ENCODE assay signal across 28 mouse cellular contexts in the genomic region with DNA sequence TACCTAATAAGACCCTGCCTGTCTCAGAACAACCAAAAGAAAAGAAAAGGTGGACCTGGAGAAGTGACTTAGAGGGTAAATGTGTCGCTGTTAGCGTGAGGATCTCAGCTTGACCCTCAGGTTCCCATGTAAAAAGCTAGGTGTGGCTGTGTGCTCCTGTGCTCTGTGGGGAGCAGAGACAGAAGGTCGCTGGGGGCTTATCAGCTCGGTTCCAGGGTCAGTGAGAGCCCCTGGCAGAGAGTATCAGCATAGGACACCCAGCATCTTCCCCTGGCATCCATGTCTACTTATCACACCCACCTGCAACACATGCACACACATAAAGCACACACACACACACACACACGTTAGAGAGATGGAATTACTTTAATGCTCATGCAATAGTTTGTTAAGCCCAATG. TPM values are rescaled to one million over a fixed set of nuclear protein-coding genes. Genes with fewer than 3 reads are reported as not detected.
A peak's percentile ranks its signal among the peaks of the same experiment; 100 is the strongest.
DNase-seq lines count a peak whose midpoint lies in the region; ATAC-seq and TF ChIP-seq lines count a peak whose summit lies in the region.
"Had no signal": no experiment of that assay in that cellular context is flagged by ENCODE, and none has a peak within 500 bp of the region (broad histone marks: within the 10 kb centered on the region; RNA-seq: fewer than 3 reads in every experiment).

No protein-coding gene starts in this region.

- H3K4me2 ChIP-seq in liver, embryonic 14.5 days (ENCODE audit: low read depth): no peak overlapping the region
- H3K4me2 ChIP-seq: embryonic facial prominence, embryonic 15.5 days; limb, embryonic 15.5 days; lung, embryonic 15.5 days; midbrain, embryonic 15.5 days had no signal

- no peaks in the 10 kb centered on the region for H3K9me3 ChIP-seq in liver, embryonic 14.5 days (ENCODE audit: control insufficient read depth, low read length)
- H3K9me3 ChIP-seq: embryonic facial prominence, embryonic 10.5 days; embryonic facial prominence, embryonic 15.5 days; limb, embryonic 10.5 days; limb, embryonic 15.5 days; lung, embryonic 15.5 days; midbrain, embryonic 10.5 days; midbrain, embryonic 15.5 days had no signal

- H3K9ac ChIP-seq in liver, embryonic 14.5 days (replicated peaks): no peak overlapping the region
- H3K9ac ChIP-seq: embryonic facial prominence, embryonic 15.5 days; limb, embryonic 15.5 days; lung, embryonic 15.5 days; midbrain, embryonic 15.5 days had no signal

- H3K36me3 ChIP-seq in liver, embryonic 14.5 days (replicated peaks; ENCODE audit: control insufficient read depth, insufficient read depth, low read depth): no peaks in the 10 kb centered on the region
- H3K36me3 ChIP-seq: embryonic facial prominence, embryonic 10.5 days; embryonic facial prominence, embryonic 15.5 days; limb, embryonic 10.5 days; limb, embryonic 15.5 days; lung, embryonic 15.5 days; midbrain, embryonic 10.5 days; midbrain, embryonic 15.5 days had no signal

- intact Hi-C loops in heart, postnatal 25 days (cut with DNase I): no loop called here

- WGBS in liver, embryonic 14.5 days (ENCODE audit: insufficient replicate concordance): 29% methylated on average over 5 of the region's 5 CpGs

- peak; percentile 64 for DNase-seq in heart, adult 11 months
- no peak for DNase-seq in heart, postnatal 25 days (ENCODE audit: low spot score)
- peak; percentile 11 to 55 for DNase-seq in spleen, postnatal 4 days (ENCODE audit: low spot score in 2 of 2)
- DNase-seq in spleen, adult 18-20 months: no peak
- DNase-seq in liver, embryonic 14.5 days (ENCODE audit: low read depth in 3 of 3, low spot score in 3 of 3): peak in 2 of 3 experiments; percentile 55 to 60
- no peak for DNase-seq in yolk sac, embryonic 10.5 days (ENCODE audit: low spot score)
- no peak for DNase-seq in urinary bladder, postnatal 14 days (ENCODE audit: low spot score)
- DNase-seq: adrenal gland, postnatal 25 days; B cell, adult 2 months; cerebellum, adult 8-10 months; cerebellum, postnatal 25 days; gastrocnemius, postnatal 14 days; heart, adult 2 months; heart, postnatal 14 days; kidney, adult 8-10 months; kidney, postnatal 4 days; layer of hippocampus, postnatal 36 days had no signal

- no peak overlapping the region for H3K27ac ChIP-seq in liver, embryonic 14.5 days
- H3K27ac ChIP-seq: embryonic facial prominence, embryonic 10.5 days; embryonic facial prominence, embryonic 15.5 days; heart, adult 2 months; kidney, postnatal 0 days; limb, embryonic 10.5 days; limb, embryonic 15.5 days; lung, embryonic 15.5 days; midbrain, embryonic 10.5 days; midbrain, embryonic 15.5 days had no signal

- ATAC-seq in liver, embryonic 14.5 days (ENCODE audit: insufficient read depth): peak; percentile 61
- ATAC-seq: forebrain, embryonic 16.5 days; hindbrain, embryonic 16.5 days; intestine, embryonic 16.5 days; midbrain, embryonic 15.5 days had no signal

- TF ChIP-seq CTCF in liver, embryonic 14.5 days (IDR thresholded peaks at IDR 0.05; ENCODE audit: low read depth): no peak

- peak; percentile 56 for TF ChIP-seq EP300 in liver, embryonic 14.5 days (IDR thresholded peaks at IDR 0.05; ENCODE audit: low read depth)

- no peak overlapping the region for H3K4me3 ChIP-seq in liver, embryonic 14.5 days (ENCODE audit: insufficient read depth in 1 of 2, low read depth in 2 of 2, low read length in 2 of 2)
- H3K4me3 ChIP-seq: embryonic facial prominence, embryonic 10.5 days; embryonic facial prominence, embryonic 15.5 days; heart, adult 2 months; limb, embryonic 10.5 days; limb, embryonic 15.5 days; lung, embryonic 15.5 days; midbrain, embryonic 10.5 days; midbrain, embryonic 15.5 days had no signal

- no peaks in the 10 kb centered on the region; the same call in 1 of the 2 replicates for H3K27me3 ChIP-seq in liver, embryonic 14.5 days (ENCODE audit: control insufficient read depth, insufficient read depth, low read length)

- peaks cover 0 to 4% of the 10 kb centered on the region in 2 experiments; a peak in 1 of 4 replicates for H3K4me1 ChIP-seq in liver, embryonic 14.5 days (replicated peaks; ENCODE audit: control insufficient read depth in 2 of 2, insufficient read depth in 2 of 2, low read length in 1 of 2)

RNA-seq across cellular contexts. Expression of a gene that starts 2.5 kb away (rescaled TPM):
- total RNA-seq in heart, postnatal 25 days (2021): under 1 TPM; 0.42 to 0.81 TPM
- 0.87 and 1.0 TPM in 2 replicates for polyA plus RNA-seq in liver, embryonic 14.5 days (2012; rRNA removed)
- polyA plus RNA-seq in liver, embryonic 14.5 days (2014; fragmentation: Nextera tagmentation; extraction: Ambion mirVana): 1.7 and 1.8 TPM in 2 replicates

RNA-seq across cellular contexts. Expression of a gene that starts 52.4 kb away (rescaled TPM):
- total RNA-seq in heart, postnatal 25 days (2021): 1,000 to 10,000 TPM; 1,213 to 1,269 TPM
- polyA plus RNA-seq in liver, embryonic 14.5 days (2012; rRNA removed): 68.1 and 86.1 TPM in 2 replicates
- polyA plus RNA-seq in liver, embryonic 14.5 days (2014; fragmentation: Nextera tagmentation; extraction: Ambion mirVana): 201 and 211 TPM in 2 replicates

Comparison
In these comparisons a context has a peak if more than half of its experiments do, and no peak if none do; other contexts are left out.
1. DNase-seq: peak in heart, adult 11 months (single experiment), spleen, postnatal 4 days (2 of 2) and liver, embryonic 14.5 days (2 of 3); none in heart, postnatal 25 days (single experiment), spleen, adult 18-20 months (0 of 2), yolk sac, embryonic 10.5 days (single experiment) and urinary bladder, postnatal 14 days (single experiment).